Mouse (Mus musculus): ENCODE data around the gene Atg2b. TPM values are rescaled to one million over a fixed set of nuclear protein-coding genes. Genes with fewer than 3 reads are reported as not detected.

Atg2b gene
- polyA plus RNA-seq, 1 experiment from 2014 or later, result 10.7 TPM

DNA sequence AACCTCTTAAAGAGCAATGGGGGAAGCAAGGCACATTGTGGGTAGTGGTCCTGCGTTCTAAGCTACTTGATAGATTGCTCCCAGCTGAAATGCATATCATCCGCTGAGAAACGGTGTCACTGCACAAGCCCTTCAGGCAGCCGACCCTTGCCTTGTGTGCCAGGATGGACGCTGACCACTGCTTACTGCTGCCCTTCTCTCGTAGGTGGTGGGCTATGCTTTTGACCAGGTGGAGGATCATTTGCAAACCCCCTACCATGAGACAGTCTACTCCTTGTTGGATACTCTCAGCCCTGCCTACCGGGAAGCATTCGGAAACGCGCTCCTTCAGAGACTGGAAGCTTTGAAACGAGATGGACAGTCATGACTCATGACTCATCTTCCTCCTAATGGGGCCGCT, 15.4 kb upstream of the Atg2b start:
- Histone ChIP-seq H3K4me3 (no peak overlapping the region), H3K36me3 (peaks cover 60% of the 10 kb centered on the region), H3K27me3 (ENCODE audit: insufficient read depth, poor library complexity, severe bottlenecking) (no peaks in the 10 kb centered on the region), H3K27ac (no peak overlapping the region), H3K9me3 (no peaks in the 10 kb centered on the region), H3K4me1 (replicated peaks) (peaks cover 6% of the 10 kb centered on the region)
- DNase-seq (ENCODE audit: low spot score), result no peak
- WGBS, result 95% methylated on average over 12 of the region's 12 CpGs

- H3K4me1 ChIP-seq (replicated peaks), result no peaks in the 10 kb centered on the region
- H3K36me3 ChIP-seq, result peaks cover 85% of the 10 kb centered on the region
- no peak for DNase-seq (ENCODE audit: low spot score)
- no peak overlapping the region for H3K4me3 ChIP-seq
- no peaks in the 10 kb centered on the region for H3K9me3 ChIP-seq
- no peak overlapping the region for H3K27ac ChIP-seq
- H3K27me3 ChIP-seq (ENCODE audit: insufficient read depth, poor library complexity, severe bottlenecking), result no peaks in the 10 kb centered on the region
- 94% methylated on average over 8 of the region's 8 CpGs for WGBS
Measured at GRCm38 (mm10) chr12:105697104-105697780, 12.2 kb upstream of the Atg2b start.

DNA sequence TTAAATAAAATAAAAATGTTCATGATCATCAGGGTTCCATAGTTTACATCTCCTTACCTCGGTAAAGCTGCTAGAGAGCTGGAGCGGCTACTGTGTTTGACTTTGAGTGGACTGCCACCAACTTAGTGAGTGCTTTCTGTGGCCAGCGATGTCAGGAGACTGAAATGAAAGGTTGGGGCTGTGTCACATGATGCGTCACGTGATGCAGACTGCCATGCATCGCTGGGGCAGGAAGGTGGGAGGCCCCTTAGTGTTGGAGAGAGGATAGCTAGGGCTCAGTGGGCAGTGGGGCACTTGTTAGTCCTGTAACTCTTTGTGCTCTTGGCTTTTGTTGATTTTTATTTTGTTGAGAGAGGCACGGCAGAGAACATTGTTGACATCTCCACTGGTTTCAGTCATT, 10.8 kb upstream of the Atg2b start:
- Histone ChIP-seq H3K9me3 (no peaks in the 10 kb centered on the region), H3K36me3 (peaks cover 85% of the 10 kb centered on the region), H3K27me3 (ENCODE audit: insufficient read depth, poor library complexity, severe bottlenecking) (no peaks in the 10 kb centered on the region), H3K27ac (no peak overlapping the region), H3K4me1 (replicated peaks) (no peaks in the 10 kb centered on the region), H3K4me3 (no peak overlapping the region)
- no peak for DNase-seq (ENCODE audit: low spot score)
- 83% methylated on average over 7 of the region's 7 CpGs for WGBS

GRCm38 (mm10) chr12:105694021-105694420, 9.0 kb upstream of the Atg2b start:
- Histone ChIP-seq H3K36me3 (peaks cover 87% of the 10 kb centered on the region), H3K4me1 (replicated peaks) (no peaks in the 10 kb centered on the region), H3K9me3 (no peaks in the 10 kb centered on the region), H3K27me3 (ENCODE audit: insufficient read depth, poor library complexity, severe bottlenecking) (no peaks in the 10 kb centered on the region), H3K27ac (no peak overlapping the region), H3K4me3 (no peak overlapping the region)
- no peak for DNase-seq (ENCODE audit: low spot score)
- WGBS, result 97% methylated on average over 2 of the region's 2 CpGs

- WGBS, result 95% methylated on average over 13 of the region's 13 CpGs
- Histone ChIP-seq H3K4me3 (no peak overlapping the region), H3K36me3 (peaks cover 56% of the 10 kb centered on the region), H3K4me1 (replicated peaks) (peaks cover 18% of the 10 kb centered on the region), H3K9me3 (no peaks in the 10 kb centered on the region), H3K27me3 (ENCODE audit: insufficient read depth, poor library complexity, severe bottlenecking) (no peaks in the 10 kb centered on the region), H3K27ac (no peak overlapping the region)
- DNase-seq (ENCODE audit: low spot score), result no peak
Measured at GRCm38 (mm10) chr12:105689435-105689834, 4.4 kb upstream of the Atg2b start.

- no peak overlapping the region for H3K27ac ChIP-seq
- H3K9me3 ChIP-seq, result no peaks in the 10 kb centered on the region
- H3K36me3 ChIP-seq, result peaks cover 47% of the 10 kb centered on the region
- no peaks in the 10 kb centered on the region for H3K27me3 ChIP-seq (ENCODE audit: insufficient read depth, poor library complexity, severe bottlenecking)
- peaks cover 27% of the 10 kb centered on the region for H3K4me1 ChIP-seq (replicated peaks)
- 87% methylated on average over 4 of the region's 4 CpGs for WGBS
- DNase-seq (ENCODE audit: low spot score), result no peak
- no peak overlapping the region for H3K4me3 ChIP-seq
Measured at GRCm38 (mm10) chr12:105688546-105688945, 3.5 kb upstream of the Atg2b start.

DNA sequence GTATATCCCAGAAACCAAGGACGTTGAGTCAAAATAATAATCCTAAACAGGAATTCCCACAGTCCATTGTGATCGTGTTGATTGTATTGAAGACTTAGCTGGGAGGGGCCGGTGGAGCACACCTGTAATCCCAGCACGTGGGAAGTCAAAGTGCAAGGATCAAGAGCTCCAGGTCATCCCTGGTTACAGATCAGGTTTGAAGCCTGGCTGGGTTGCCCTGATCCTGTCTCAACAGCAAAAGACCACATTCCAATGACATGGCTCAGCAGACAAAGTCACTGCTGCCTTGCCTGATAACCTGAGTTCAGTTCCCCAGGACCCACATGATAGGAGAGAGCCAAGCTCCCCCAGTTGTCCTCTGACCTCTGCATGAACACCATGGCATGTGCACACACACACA, 2.4 kb upstream of the Atg2b start:
- Histone ChIP-seq H3K27me3 (ENCODE audit: insufficient read depth, poor library complexity, severe bottlenecking) (no peaks in the 10 kb centered on the region), H3K36me3 (peaks cover 35% of the 10 kb centered on the region), H3K4me1 (replicated peaks) (peaks cover 33% of the 10 kb centered on the region), H3K4me3 (no peak overlapping the region), H3K9me3 (no peaks in the 10 kb centered on the region), H3K27ac (no peak overlapping the region)
- DNase-seq (ENCODE audit: low spot score), result no peak
- WGBS, result 89% methylated on average over 4 of the region's 4 CpGs

DNA sequence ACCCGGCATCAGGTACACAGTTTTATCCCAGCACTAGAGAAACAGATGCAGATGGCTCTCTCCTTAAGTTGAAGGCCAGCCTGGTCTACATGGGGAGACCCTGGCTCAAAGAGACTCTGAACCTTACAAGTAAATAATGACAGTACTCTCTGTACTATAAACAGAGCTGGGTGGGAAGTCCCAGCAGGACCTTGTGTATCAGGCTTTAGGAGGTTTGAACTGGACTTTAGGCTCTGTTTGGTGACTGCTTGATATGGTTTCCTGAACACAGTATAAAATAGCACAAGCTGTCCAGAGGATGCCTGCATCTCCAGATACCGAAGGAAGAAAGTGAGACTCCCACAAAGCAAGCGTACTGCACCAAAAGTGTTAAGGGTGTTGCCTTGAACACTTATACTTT, 1.8 kb upstream of the Atg2b start:
- Histone ChIP-seq H3K4me1 (replicated peaks) (peaks cover 33% of the 10 kb centered on the region), H3K27ac (no peak overlapping the region), H3K36me3 (peaks cover 29% of the 10 kb centered on the region), H3K27me3 (ENCODE audit: insufficient read depth, poor library complexity, severe bottlenecking) (no peaks in the 10 kb centered on the region), H3K4me3 (peak overlapping the region; percentile 79; the same call in 1 of the 2 replicates), H3K9me3 (no peaks in the 10 kb centered on the region)
- no peak for DNase-seq (ENCODE audit: low spot score)
- WGBS, result 93% methylated on average over 3 of the region's 3 CpGs

GRCm38 (mm10) chr12:105683933-105684901, 794 bp downstream of the Atg2b start, which contains the start of gene Gskip:
Gene Gskip (plus strand): TSS chr12:105684829.
- peak; percentile 58 for DNase-seq (ENCODE audit: low spot score)
- peaks cover 33% of the 10 kb centered on the region for H3K4me1 ChIP-seq (replicated peaks)
- WGBS, result 3% methylated on average over 41 of the region's 41 CpGs
- H3K27ac ChIP-seq, result peak within 1 kb of the TSS; percentile 94
- H3K36me3 ChIP-seq, result peaks cover 3% of the 10 kb centered on the region
- no peaks in the 10 kb centered on the region for H3K27me3 ChIP-seq (ENCODE audit: insufficient read depth, poor library complexity, severe bottlenecking)
- no peaks in the 10 kb centered on the region for H3K9me3 ChIP-seq
- H3K4me3 ChIP-seq, result peak within 1 kb of the TSS; percentile 79

DNA sequence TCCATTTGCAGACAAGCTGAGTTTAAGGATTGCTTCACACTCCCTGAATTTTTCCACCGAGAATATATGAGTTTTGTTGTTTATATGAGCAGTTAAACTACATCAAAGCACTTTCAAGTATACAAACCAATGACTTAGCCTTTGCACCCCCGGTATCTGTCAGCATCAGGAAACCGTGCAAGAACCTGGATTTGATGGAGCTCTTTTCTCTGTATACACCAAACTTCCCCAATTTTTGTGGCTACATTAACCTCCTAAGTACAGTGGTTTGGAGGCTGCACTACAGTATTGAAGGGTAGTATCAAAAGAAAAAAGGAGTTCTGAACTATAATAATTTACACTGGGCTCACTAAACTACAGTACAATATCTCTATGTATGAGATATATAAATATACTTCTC, 6.2 kb downstream of the Atg2b start:
- 95% methylated on average over 3 of the region's 3 CpGs for WGBS
- Histone ChIP-seq H3K36me3 (peaks cover 25% of the 10 kb centered on the region), H3K4me1 (replicated peaks) (peaks cover 8% of the 10 kb centered on the region), H3K4me3 (no peak overlapping the region), H3K9me3 (no peaks in the 10 kb centered on the region), H3K27me3 (ENCODE audit: insufficient read depth, poor library complexity, severe bottlenecking) (no peaks in the 10 kb centered on the region), H3K27ac (no peak overlapping the region)
- no peak for DNase-seq (ENCODE audit: low spot score)

GRCm38 (mm10) chr12:105678211-105678610, 6.8 kb downstream of the Atg2b start:
- no peak for DNase-seq (ENCODE audit: low spot score)
- 93% methylated on average over 7 of the region's 7 CpGs for WGBS
- Histone ChIP-seq H3K27me3 (ENCODE audit: insufficient read depth, poor library complexity, severe bottlenecking) (no peaks in the 10 kb centered on the region), H3K4me1 (replicated peaks) (peaks cover 3% of the 10 kb centered on the region), H3K27ac (no peak overlapping the region), H3K9me3 (no peaks in the 10 kb centered on the region), H3K36me3 (peaks cover 30% of the 10 kb centered on the region), H3K4me3 (no peak overlapping the region)

DNA sequence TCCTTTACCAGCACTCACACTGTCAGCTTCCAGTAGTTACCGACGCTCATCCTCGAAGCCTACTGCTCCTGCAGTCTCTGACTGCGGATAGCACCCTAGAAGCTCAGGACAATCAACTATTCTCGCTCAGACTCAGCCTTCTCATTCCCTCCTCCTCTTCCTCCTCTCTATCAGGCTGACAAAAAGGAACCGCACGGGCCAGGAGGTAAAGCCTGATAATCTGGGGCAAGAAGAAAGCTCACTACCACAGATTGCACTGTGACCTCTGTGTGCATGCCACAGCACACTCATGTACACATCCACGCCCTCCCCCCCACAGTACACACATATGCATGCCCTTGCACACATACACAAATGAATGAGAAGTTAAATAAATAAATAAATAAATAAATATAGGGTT, 8.7 kb downstream of the Atg2b start:
- no peak overlapping the region for H3K4me3 ChIP-seq

GRCm38 (mm10) chr12:105655850-105656249, 29.2 kb downstream of the Atg2b start:
- Histone ChIP-seq H3K36me3 (peaks cover 96% of the 10 kb centered on the region), H3K27ac (no peak overlapping the region)
- 93% methylated on average over 7 of the region's 7 CpGs for WGBS

More for the DNA sequence above, 8.7 kb downstream of the Atg2b start:
- Histone ChIP-seq H3K9me3 (no peaks in the 10 kb centered on the region), H3K4me1 (replicated peaks) (no peaks in the 10 kb centered on the region), H3K27ac (no peak overlapping the region), H3K36me3 (peaks cover 44% of the 10 kb centered on the region), H3K27me3 (ENCODE audit: insufficient read depth, poor library complexity, severe bottlenecking) (no peaks in the 10 kb centered on the region)
- 96% methylated on average over 8 of the region's 8 CpGs for WGBS
- no peak for DNase-seq (ENCODE audit: low spot score)

More at GRCm38 (mm10) chr12:105655850-105656249, 29.2 kb downstream of the Atg2b start:
- no peak for DNase-seq (ENCODE audit: low spot score)
- no peak overlapping the region for H3K4me3 ChIP-seq
- no peaks in the 10 kb centered on the region for H3K9me3 ChIP-seq
- H3K4me1 ChIP-seq (replicated peaks), result no peaks in the 10 kb centered on the region
- H3K27me3 ChIP-seq (ENCODE audit: insufficient read depth, poor library complexity, severe bottlenecking), result no peaks in the 10 kb centered on the region
